Mouse (Mus musculus): ENCODE measurements around the gene Zfyve19.

- TF ChIP-seq CTCF (IDR thresholded peaks at IDR 0.05; ENCODE audit: extremely low read depth, insufficient read length, insufficient replicate concordance, low read depth, low read length) = no peak
- TF ChIP-seq POLR2A (IDR thresholded peaks at IDR 0.05; ENCODE audit: low read depth, low read length) = no peak; the same call in 1 of the 2 replicates
Observed at GRCm38 (mm10) chr2:119242548-119242947, 34.1 kb downstream of the Zfyve19 start.

All from small intestine, adult 2 months (tissue).